Mouse (Mus musculus): ENCODE measurements around the gene Snx22. TPM values are rescaled to one million over a fixed set of nuclear protein-coding genes. Genes with fewer than 3 reads are reported as not detected.

The Snx22 gene
- total and polyA plus RNA-seq, 3 experiments = 0.39 to 11.4 TPM; not detected in 1

DNA sequence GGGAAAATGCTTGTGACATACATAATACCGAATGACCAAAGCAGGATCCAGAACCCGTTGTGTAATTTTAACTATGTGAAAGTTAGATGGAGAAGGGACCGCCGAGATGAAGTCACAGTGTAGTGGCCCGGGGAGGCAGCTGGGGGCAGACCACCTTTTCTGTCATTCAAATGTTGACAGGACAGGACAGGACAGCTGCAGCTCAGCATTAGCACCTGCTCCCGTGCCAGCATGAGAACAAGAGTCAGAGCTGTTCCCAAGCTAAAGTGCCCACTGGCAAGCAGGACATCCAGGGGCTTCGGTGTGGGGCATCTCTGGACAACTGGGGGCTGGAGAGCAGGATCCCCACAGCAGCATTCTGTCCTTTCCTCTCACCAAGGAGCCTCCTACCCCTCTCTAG, 17.5 kb upstream of the Snx22 start:
- no peaks in the 10 kb centered on the region for H3K9me3 ChIP-seq (replicated peaks; ENCODE audit: low read length)
- dilution Hi-C loops (cut with MboI; ENCODE audit: extremely low pct_ligation_motif_present, extremely low pct_unique_long_range_greater_than_20kb, low sequenced_read_pairs) = no loop called here
- H3K4me2 ChIP-seq (ENCODE audit: insufficient read depth, low read depth, poor library complexity, severe bottlenecking) = no peak overlapping the region
- no peak for DNase-seq (ENCODE audit: extremely low read depth)
- in situ Hi-C loops (cut with MboI; ENCODE audit: low pct_ligation_motif_present, low pct_unique_long_range_greater_than_20kb, low sequenced_read_pairs) = no loop called here
- no peaks in the 10 kb centered on the region for H3K27me3 ChIP-seq (replicated peaks)
- H3K4me1 ChIP-seq (ENCODE audit: control insufficient read depth in 1 of 2, insufficient read depth in 2 of 2) = peaks cover 6 to 18% of the 10 kb centered on the region in 2 experiments
- no peaks in the 10 kb centered on the region for H3K79me2 ChIP-seq (replicated peaks; ENCODE audit: control insufficient read depth, extremely low read depth, insufficient read depth, poor library complexity, severe bottlenecking)
- no peak overlapping the region for H3K27ac ChIP-seq (ENCODE audit: insufficient read depth, low read depth)
- no peak for TF ChIP-seq BHLHE40 (IDR thresholded peaks at IDR 0.05; ENCODE audit: low read depth, low read length)
- no peak overlapping the region for H3K9ac ChIP-seq (ENCODE audit: insufficient read depth, low read depth)
- H3K36me3 ChIP-seq (replicated peaks in 1 of 2; ENCODE audit: control insufficient read depth in 1 of 2, insufficient read depth in 1 of 2, low read length in 1 of 2) = peaks cover 45 to 70% of the 10 kb centered on the region in 2 experiments
- H3K4me3 ChIP-seq (replicated peaks in 1 of 3; ENCODE audit: low read depth in 2 of 3, low read length in 2 of 3, poor library complexity in 1 of 3) = no peak overlapping the region

DNA sequence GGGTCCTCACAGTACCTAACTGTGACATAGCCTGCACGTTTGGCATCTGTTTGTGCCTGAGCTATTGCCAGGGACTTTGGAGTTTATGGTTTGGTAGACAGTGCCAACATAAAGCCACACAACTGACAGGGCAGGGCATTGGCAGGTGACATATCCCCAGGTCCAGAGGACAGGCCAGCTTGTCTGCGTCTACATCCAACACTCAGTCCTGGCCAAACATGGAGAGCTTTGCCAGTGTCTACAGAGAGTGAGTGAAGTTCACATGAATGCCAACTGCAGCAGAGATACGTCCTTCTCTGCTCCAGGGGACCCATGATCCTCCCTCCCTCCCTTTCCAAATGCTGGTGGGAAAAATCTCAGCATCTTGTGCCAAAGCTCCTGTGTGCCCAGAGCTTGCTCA, 14.7 kb upstream of the Snx22 start:
- no peaks in the 10 kb centered on the region for H3K79me2 ChIP-seq (replicated peaks; ENCODE audit: control insufficient read depth, extremely low read depth, insufficient read depth, poor library complexity, severe bottlenecking)
- peaks cover 22 to 43% of the 10 kb centered on the region in 2 experiments for H3K36me3 ChIP-seq (replicated peaks in 1 of 2; ENCODE audit: control insufficient read depth in 1 of 2, insufficient read depth in 1 of 2, low read length in 1 of 2)
- H3K4me2 ChIP-seq (ENCODE audit: insufficient read depth, low read depth, poor library complexity, severe bottlenecking) = no peak overlapping the region
- in situ Hi-C loops (cut with MboI; ENCODE audit: low pct_ligation_motif_present, low pct_unique_long_range_greater_than_20kb, low sequenced_read_pairs) (no loop called here), dilution Hi-C loops (cut with MboI; ENCODE audit: extremely low pct_ligation_motif_present, extremely low pct_unique_long_range_greater_than_20kb, low sequenced_read_pairs) (no loop called here)
- DNase-seq (ENCODE audit: extremely low read depth) = no peak
- H3K4me1 ChIP-seq (ENCODE audit: control insufficient read depth in 1 of 2, insufficient read depth in 2 of 2) = peaks cover 9 to 32% of the 10 kb centered on the region in 2 experiments
- H3K9me3 ChIP-seq (replicated peaks; ENCODE audit: low read length) = no peaks in the 10 kb centered on the region
- H3K27me3 ChIP-seq (replicated peaks) = no peaks in the 10 kb centered on the region
- no peak overlapping the region for H3K27ac ChIP-seq (ENCODE audit: insufficient read depth, low read depth)
- no peak overlapping the region for H3K4me3 ChIP-seq (replicated peaks in 1 of 3; ENCODE audit: low read depth in 2 of 3, low read length in 2 of 3, poor library complexity in 1 of 3)
- no peak overlapping the region for H3K9ac ChIP-seq (ENCODE audit: insufficient read depth, low read depth)
- TF ChIP-seq MYC (IDR thresholded peaks at IDR 0.05; ENCODE audit: low read depth, low read length) (no peak), ZNF384 (IDR thresholded peaks at IDR 0.05; ENCODE audit: low read depth, low read length) (no peak), USF2 (conservative IDR thresholded peaks at IDR 0.05; ENCODE audit: low read depth, low read length) (no peak), ETS1 (conservative IDR thresholded peaks at IDR 0.05; ENCODE audit: low read depth, low read length) (no peak), TCF12 (IDR thresholded peaks at IDR 0.05; ENCODE audit: low read depth, low read length) (no peak), POLR2A (IDR thresholded peaks at IDR 0.05; ENCODE audit: low read depth, low read length) (no peak), TBP (conservative IDR thresholded peaks at IDR 0.05; ENCODE audit: low read depth, low read length) (no peak), JUND (conservative IDR thresholded peaks at IDR 0.05; ENCODE audit: low read depth, low read length) (no peak), BHLHE40 (IDR thresholded peaks at IDR 0.05; ENCODE audit: low read depth, low read length) (no peak), NELFE (IDR thresholded peaks at IDR 0.05; ENCODE audit: low read depth, low read length) (no peak), HCFC1 (IDR thresholded peaks at IDR 0.05; ENCODE audit: low read depth, low read length) (no peak), CHD2 (IDR thresholded peaks at IDR 0.05; ENCODE audit: low read length) (no peak), ELF1 (IDR thresholded peaks at IDR 0.05; ENCODE audit: low read depth, low read length) (no peak), MAFK (IDR thresholded peaks at IDR 0.05; ENCODE audit: insufficient replicate concordance, low read length) (no peak)

DNA sequence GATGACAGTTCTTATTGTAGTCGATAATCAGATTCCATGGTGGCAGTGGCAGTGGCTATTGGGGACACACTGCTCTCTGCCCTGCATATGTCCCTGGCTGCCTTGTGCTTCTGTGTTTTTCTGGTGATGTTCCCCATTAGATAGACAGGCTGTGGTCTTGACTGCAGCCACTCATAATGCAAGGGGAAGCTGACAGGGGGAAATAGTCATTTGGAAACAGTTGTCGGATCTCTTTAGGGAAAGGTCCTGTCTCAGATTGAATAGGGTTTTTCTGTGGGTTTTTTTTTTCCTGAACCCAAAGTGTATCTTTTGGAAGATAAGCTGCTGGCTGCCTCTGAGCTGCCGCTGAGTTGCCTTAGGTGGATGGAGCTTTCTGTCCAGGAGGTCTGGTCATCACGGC, 12.5 kb upstream of the Snx22 start:
- Histone ChIP-seq H3K4me1 (ENCODE audit: control insufficient read depth in 1 of 2, insufficient read depth in 2 of 2) (peaks cover 9 to 26% of the 10 kb centered on the region in 2 experiments), H3K36me3 (replicated peaks in 1 of 2; ENCODE audit: control insufficient read depth in 1 of 2, insufficient read depth in 1 of 2, low read length in 1 of 2) (peaks cover 3 to 21% of the 10 kb centered on the region in 2 experiments), H3K9me3 (replicated peaks; ENCODE audit: low read length) (no peaks in the 10 kb centered on the region), H3K4me3 (replicated peaks in 1 of 3; ENCODE audit: low read depth in 2 of 3, low read length in 2 of 3, poor library complexity in 1 of 3) (no peak overlapping the region), H3K4me2 (ENCODE audit: insufficient read depth, low read depth, poor library complexity, severe bottlenecking) (peak overlapping the region; percentile 34), H3K27me3 (replicated peaks) (no peaks in the 10 kb centered on the region), H3K79me2 (replicated peaks; ENCODE audit: control insufficient read depth, extremely low read depth, insufficient read depth, poor library complexity, severe bottlenecking) (no peaks in the 10 kb centered on the region), H3K9ac (ENCODE audit: insufficient read depth, low read depth) (no peak overlapping the region), H3K27ac (ENCODE audit: insufficient read depth, low read depth) (peak overlapping the region; percentile 40)
- DNase-seq (ENCODE audit: extremely low read depth) = peak; percentile 85
- in situ Hi-C loops (cut with MboI; ENCODE audit: low pct_ligation_motif_present, low pct_unique_long_range_greater_than_20kb, low sequenced_read_pairs) = no loop called here
- dilution Hi-C loops (cut with MboI; ENCODE audit: extremely low pct_ligation_motif_present, extremely low pct_unique_long_range_greater_than_20kb, low sequenced_read_pairs) = no loop called here
- TF ChIP-seq RCOR1 (conservative IDR thresholded peaks at IDR 0.05; ENCODE audit: low read depth, low read length) (peak; percentile 94), CTCF (conservative IDR thresholded peaks at IDR 0.05 in 1 of 2, IDR thresholded peaks at IDR 0.05 in 1 of 2; ENCODE audit: low read depth in 2 of 2, low read length in 2 of 2) (no peak), ZKSCAN1 (IDR thresholded peaks at IDR 0.05; ENCODE audit: borderline replicate concordance, low read depth, low read length) (no peak), ZNF384 (IDR thresholded peaks at IDR 0.05; ENCODE audit: low read depth, low read length) (peak; percentile 85), SIN3A (IDR thresholded peaks at IDR 0.05; ENCODE audit: low read length) (peak; percentile 37; the same call in 1 of the 2 replicates), PAX5 (IDR thresholded peaks at IDR 0.05; ENCODE audit: low read length) (no peak), POLR2AphosphoS2 (IDR thresholded peaks at IDR 0.05; ENCODE audit: low read depth, low read length) (no peak), IRF4 (IDR thresholded peaks at IDR 0.05; ENCODE audit: low read depth, low read length) (peak; percentile 99), CHD1 (IDR thresholded peaks at IDR 0.05; ENCODE audit: low read depth, low read length) (no peak), ZMIZ1 (IDR thresholded peaks at IDR 0.05; ENCODE audit: low read depth, low read length) (no peak), JUND (conservative IDR thresholded peaks at IDR 0.05; ENCODE audit: low read depth, low read length) (peak; percentile 96), NELFE (IDR thresholded peaks at IDR 0.05; ENCODE audit: low read depth, low read length) (no peak), RAD21 (IDR thresholded peaks at IDR 0.05; ENCODE audit: low read depth, low read length) (no peak), E2F4 (IDR thresholded peaks at IDR 0.05; ENCODE audit: insufficient replicate concordance, low read depth, low read length) (no peak), MAX (IDR thresholded peaks at IDR 0.05; ENCODE audit: low read length) (no peak), ZC3H11A (IDR thresholded peaks at IDR 0.05; ENCODE audit: low read depth, low read length) (no peak), GABPA (IDR thresholded peaks at IDR 0.05; ENCODE audit: insufficient replicate concordance, low read depth, low read length) (no peak)
